Mouse (Mus musculus) spleen, adult 2 months (tissue): ENCODE measurements around the gene Cdh8. TPM values are rescaled to one million over a fixed set of nuclear protein-coding genes. Genes with fewer than 3 reads are reported as not detected.

Experiments used
- DNase-seq, 2 experiments: peaks; one replicate each; pipeline versions ENCODE4 v3.0.0 to v3.0.0-alpha.2; 2012 to 2021; ENCODE audit warnings: low spot score in 2 of 2, low read depth in 1 of 2
- H3K27ac ChIP-seq: fragments of 200-500 bp; 2 replicates; pipeline ENCODE4 v1.5.1; 2012; ENCODE audit warnings: low read length, inconsistent platforms; ENCODE audit not compliant: insufficient read depth
- H3K27me3 ChIP-seq: fragments of 200-500 bp; 2 replicates; pipeline ENCODE4 v1.6.1; 2012; ENCODE audit warnings: mild to moderate bottlenecking, moderate library complexity, low read length, inconsistent platforms; ENCODE audit not compliant: control insufficient read depth, insufficient read depth
- H3K36me3 ChIP-seq: fragments of 200-500 bp; 2 replicates; pipeline ENCODE4 v1.6.1; 2012; ENCODE audit warnings: mild to moderate bottlenecking, low read length, inconsistent platforms; ENCODE audit not compliant: control insufficient read depth, insufficient read depth
- H3K4me1 ChIP-seq: fragments of 200-500 bp; 2 replicates; pipeline ENCODE4 v1.6.1; 2011; ENCODE audit warnings: inconsistent platforms; ENCODE audit not compliant: control insufficient read depth, insufficient read depth, insufficient read length
- H3K4me3 ChIP-seq: fragments of 200-500 bp; 2 replicates; pipeline ENCODE4 v1.5.1; 2011; ENCODE audit warnings: mild to moderate bottlenecking, inconsistent platforms; ENCODE audit not compliant: insufficient read depth, insufficient read length; ENCODE audit errors: extremely low read depth
- CTCF ChIP-seq: fragments of 200-500 bp; IDR thresholded peaks from 2 replicates; pipeline ENCODE4 v1.5.1; 2011; ENCODE audit warnings: mild to moderate bottlenecking, inconsistent platforms; ENCODE audit not compliant: insufficient read depth, insufficient read length, insufficient replicate concordance; ENCODE audit errors: extremely low read depth
- POLR2A ChIP-seq: fragments of 200-500 bp; IDR thresholded peaks from 2 replicates; pipeline ENCODE4 v1.6.1; 2011; ENCODE audit warnings: low read depth, low read length, inconsistent platforms
- WGBS: fragments of 180-500 bp; shearing (Covaris S2); methylation state at CpG from one replicate; pipeline ENCODE4 v1.1.7; 2018; 5-methylcytosine and 5-hydroxymethylcytosine counted together
- polyA plus RNA-seq: library from polyadenylated mRNA; depleted of rRNA; stranded (reverse); fragments of >200 nt; gene quantifications from 2 replicates; pipeline ENCODE4 v1.2.3, GENCODE M21; 2012

Gene Cdh8
- polyA plus RNA-seq, 1 experiment = 0.85 TPM

DNA sequence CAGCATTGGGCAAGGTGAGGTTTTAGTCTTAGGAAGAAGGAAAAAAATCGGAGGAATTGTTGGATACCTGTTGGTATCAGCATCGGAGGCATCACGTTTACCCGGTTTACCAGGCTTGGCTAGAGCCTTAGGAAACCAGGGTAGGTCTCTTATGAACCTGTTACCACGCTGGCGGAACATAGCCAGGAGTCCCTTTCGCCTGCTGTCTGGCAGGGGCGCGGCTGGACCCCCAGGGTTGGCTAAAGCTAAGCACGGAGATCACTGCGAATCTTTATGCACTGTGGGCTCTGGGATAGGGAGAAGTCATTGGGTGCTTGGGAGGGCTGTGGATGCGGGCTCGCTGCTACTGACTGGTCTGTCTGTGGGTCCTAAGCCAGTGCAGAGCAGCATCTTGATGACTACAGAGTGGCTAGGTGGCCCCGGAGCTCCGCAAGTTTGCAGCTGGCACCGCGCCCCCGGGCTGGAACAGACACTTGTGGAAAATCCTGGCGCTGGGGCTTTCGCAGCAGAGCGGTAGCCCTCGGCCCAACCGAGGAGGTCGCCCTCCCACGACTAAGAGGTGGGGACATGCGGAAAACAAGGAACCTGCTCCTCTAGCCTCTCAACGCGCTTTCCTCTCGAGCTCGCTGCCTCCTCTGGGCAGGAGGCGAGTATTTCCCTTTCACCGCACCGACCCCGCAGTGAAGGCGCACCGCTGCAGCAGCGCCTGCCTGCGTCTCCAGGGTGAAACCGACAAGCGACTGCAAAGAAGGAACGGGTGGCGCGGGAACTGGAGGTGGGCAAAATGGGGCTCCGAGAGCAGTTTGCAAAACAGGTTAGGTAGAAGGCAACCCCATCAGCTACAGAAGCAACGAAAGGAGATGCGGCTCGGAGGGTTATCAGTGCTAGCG lies 950 bp downstream of the Cdh8 start:
- H3K4me3 ChIP-seq = no peak overlapping the region
- H3K4me1 ChIP-seq = no peaks in the 10 kb centered on the region
- H3K36me3 ChIP-seq = no peaks in the 10 kb centered on the region
- no peak overlapping the region for H3K27ac ChIP-seq
- no peaks in the 10 kb centered on the region for H3K27me3 ChIP-seq
- no peak for TF ChIP-seq CTCF
- TF ChIP-seq POLR2A = no peak
- no peak for DNase-seq
- whole genome bisulfite sequencing = 11% methylated on average over 48 of the region's 48 CpGs

DNA sequence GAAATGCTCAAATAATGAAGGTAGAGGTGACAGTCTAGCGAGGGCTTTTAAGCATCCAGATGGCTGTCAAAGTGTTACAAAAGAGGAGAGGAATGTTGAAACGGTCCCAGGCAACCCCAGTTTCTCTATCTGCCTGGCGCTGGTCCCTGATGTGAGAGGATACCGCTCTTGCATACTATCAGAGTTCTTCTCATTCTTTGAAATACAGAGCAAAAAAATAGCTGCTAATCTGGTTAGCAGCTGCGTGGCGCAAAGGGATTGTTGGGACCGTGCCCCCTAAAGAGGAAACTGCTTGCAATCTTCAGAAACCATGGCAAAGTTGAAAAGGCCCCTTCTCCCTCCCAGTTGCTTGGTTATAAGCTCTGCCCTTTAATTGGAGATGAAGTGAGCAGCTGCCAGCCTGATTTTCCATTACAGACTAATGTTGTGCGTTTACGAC lies 1.8 kb downstream of the Cdh8 start:
- no peaks in the 10 kb centered on the region for H3K4me1 ChIP-seq
- H3K27ac ChIP-seq = no peak overlapping the region
- 19% methylated on average over 9 of the region's 9 CpGs for WGBS
- no peak overlapping the region for H3K4me3 ChIP-seq
- TF ChIP-seq POLR2A = no peak
- no peak for TF ChIP-seq CTCF
- no peak for DNase-seq
- no peaks in the 10 kb centered on the region for H3K27me3 ChIP-seq
- no peaks in the 10 kb centered on the region for H3K36me3 ChIP-seq

DNA sequence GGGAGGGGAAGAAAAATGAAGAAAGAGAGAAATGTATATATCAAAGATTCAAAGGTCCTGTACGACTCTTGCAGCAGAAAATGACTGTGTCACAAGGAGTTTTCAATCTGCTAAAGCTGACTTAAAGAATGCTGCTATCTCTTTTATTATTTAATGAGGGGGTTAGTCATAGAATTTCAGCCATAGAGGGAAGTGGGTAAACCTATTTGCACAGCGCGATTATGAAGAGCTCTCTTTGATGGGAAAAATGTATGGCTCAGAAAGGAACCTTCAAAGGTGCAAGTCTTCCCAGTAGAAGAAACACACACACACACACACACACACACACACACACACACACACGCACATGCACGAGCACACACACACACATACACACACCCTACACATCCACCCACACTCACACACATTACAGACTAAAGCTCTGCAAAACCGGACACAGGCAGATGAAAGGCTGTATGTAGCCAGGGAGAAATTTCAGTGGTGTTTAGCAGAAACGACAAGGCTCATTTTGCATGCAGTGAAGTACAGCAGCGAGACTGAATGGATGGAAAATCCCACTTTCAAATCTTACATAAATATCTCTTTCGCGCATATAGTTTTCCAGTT lies 2.3 kb downstream of the Cdh8 start:
- Histone ChIP-seq H3K4me3 (no peak overlapping the region), H3K36me3 (no peaks in the 10 kb centered on the region), H3K4me1 (no peaks in the 10 kb centered on the region), H3K27ac (no peak overlapping the region), H3K27me3 (no peaks in the 10 kb centered on the region)
- TF ChIP-seq CTCF = no peak
- no peak for TF ChIP-seq POLR2A
- DNase-seq = no peak
- WGBS = 54% methylated on average over 10 of the region's 10 CpGs

DNA sequence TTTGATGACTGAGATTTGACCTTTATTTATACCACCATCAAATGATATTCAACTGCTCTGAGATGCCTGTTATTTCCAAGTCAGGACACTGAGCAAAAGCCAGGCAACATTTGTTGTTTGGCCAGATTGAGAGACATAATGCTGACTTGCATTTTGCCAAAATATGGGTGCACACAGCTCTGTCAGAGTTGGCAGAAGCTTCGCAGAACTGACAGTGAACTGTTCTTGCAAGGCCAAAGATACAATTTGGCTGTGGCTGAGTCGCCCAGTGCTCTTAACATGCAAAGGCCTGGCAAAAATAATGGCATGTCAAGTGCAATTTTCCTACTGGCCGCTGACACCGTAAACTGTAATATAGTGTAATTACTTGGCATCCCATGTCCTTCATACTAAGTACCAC lies 22.4 kb downstream of the Cdh8 start:
- Histone ChIP-seq H3K27ac (no peak overlapping the region), H3K36me3 (no peaks in the 10 kb centered on the region), H3K4me3 (no peak overlapping the region), H3K4me1 (no peaks in the 10 kb centered on the region), H3K27me3 (no peaks in the 10 kb centered on the region)
- WGBS = 73% methylated on average over 4 of the region's 4 CpGs
- no peak for TF ChIP-seq POLR2A
- no peak for TF ChIP-seq CTCF
- no peak for DNase-seq

DNA sequence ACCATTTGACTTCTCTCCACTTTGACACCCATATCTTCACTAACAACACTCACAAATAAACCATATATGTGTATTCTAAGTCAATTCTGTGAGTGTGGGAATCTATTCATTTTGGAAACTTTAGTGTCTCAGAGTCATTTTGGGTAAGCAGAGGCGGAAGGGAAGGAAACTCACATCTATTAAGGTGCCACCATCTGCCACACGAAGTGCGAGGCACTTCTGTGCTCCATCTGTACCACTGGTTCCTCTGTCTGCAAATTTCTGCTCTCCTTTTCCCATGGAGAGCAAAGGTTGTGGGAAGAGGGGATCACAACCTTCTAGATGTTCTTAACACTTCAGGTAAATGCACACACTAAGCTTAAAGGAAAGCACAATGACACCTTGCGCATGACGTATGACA lies 46.2 kb downstream of the Cdh8 start:
- H3K4me3 ChIP-seq = no peak overlapping the region
- WGBS = 82% methylated on average over 5 of the region's 5 CpGs
- no peak for DNase-seq
- no peaks in the 10 kb centered on the region for H3K36me3 ChIP-seq
- H3K4me1 ChIP-seq = no peaks in the 10 kb centered on the region
- H3K27ac ChIP-seq = no peak overlapping the region
- H3K27me3 ChIP-seq = no peaks in the 10 kb centered on the region
- TF ChIP-seq POLR2A (no peak), CTCF (no peak)

DNA sequence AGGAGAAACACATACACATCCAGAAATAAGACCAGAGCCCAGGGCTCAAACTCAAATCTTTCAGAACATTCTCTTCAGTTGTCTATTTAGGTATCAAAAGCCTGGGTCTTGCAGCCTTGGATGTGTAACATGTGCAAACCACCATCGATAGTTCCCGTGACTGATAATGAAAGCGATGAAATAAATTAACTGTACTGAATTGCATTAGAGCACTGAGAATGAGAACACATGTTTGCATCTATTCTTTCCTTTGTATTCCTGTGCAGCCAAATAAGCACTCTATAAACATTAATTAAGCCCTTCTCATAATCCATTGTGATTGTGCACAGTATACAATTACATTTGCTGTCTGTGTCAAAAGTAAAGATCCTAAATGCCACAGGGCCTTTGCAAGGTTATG lies 47.1 kb downstream of the Cdh8 start:
- WGBS = 94% methylated on average over 3 of the region's 3 CpGs
- H3K4me3 ChIP-seq = no peak overlapping the region
- H3K27me3 ChIP-seq = no peaks in the 10 kb centered on the region
- TF ChIP-seq POLR2A = no peak
- no peak for TF ChIP-seq CTCF
- no peaks in the 10 kb centered on the region for H3K36me3 ChIP-seq
- DNase-seq = no peak
- H3K4me1 ChIP-seq = no peaks in the 10 kb centered on the region
- no peak overlapping the region for H3K27ac ChIP-seq

DNA sequence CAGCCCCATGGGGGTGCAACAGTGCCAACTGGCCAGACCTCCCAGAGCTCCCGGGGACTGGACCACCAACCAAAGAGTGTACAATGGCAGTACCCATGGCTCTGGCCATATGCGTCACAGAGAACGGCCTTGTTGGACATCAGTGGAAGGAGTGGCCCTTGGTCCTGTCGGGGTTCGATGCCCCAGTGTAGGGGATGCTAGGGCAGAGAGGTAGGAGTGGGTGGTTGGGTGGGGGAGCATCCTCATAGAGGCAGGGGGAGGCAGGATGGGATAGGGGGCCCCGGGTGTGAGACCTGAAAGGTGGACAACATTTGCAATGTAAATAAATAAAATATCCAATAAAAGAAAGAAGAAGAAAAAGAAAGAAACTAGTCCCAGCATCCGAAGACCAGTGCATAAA lies 47.8 kb downstream of the Cdh8 start:
- no peaks in the 10 kb centered on the region for H3K4me1 ChIP-seq
- no peak overlapping the region for H3K27ac ChIP-seq
- no peak for DNase-seq
- H3K36me3 ChIP-seq = no peaks in the 10 kb centered on the region
- H3K27me3 ChIP-seq = no peaks in the 10 kb centered on the region
- no peak overlapping the region for H3K4me3 ChIP-seq
- no peak for TF ChIP-seq CTCF
- TF ChIP-seq POLR2A = no peak
- 86% methylated on average over 7 of the region's 7 CpGs for WGBS
